Mouse (Mus musculus): ENCODE data around the gene Chaf1a. TPM values are rescaled to one million over a fixed set of nuclear protein-coding genes. Genes with fewer than 3 reads are reported as not detected.

The Chaf1a gene
- polyA plus RNA-seq, 1 experiment from 2014 or later: 26.8 TPM

- Histone ChIP-seq H3K4me1 (peaks cover 24% of the 10 kb centered on the region), H3K27me3 (no peaks in the 10 kb centered on the region), H3K9me3 (replicated peaks) (no peaks in the 10 kb centered on the region), H3K4me3 (no peak overlapping the region), H3K27ac (no peak overlapping the region), H3K9ac (no peak overlapping the region), H3K4me2 (replicated peaks) (no peak overlapping the region), H3K36me3 (peaks cover 36% of the 10 kb centered on the region)
- 77% methylated on average over 7 of the region's 7 CpGs for WGBS
- ATAC-seq (ENCODE audit: low FRiP score): no peak
Observed at GRCm38 (mm10) chr17:56032831-56033230, 7.4 kb upstream of the Chaf1a start.

GRCm38 (mm10) chr17:56034040-56034725, 6.1 kb upstream of the Chaf1a start:
- ATAC-seq (ENCODE audit: low FRiP score): no peak
- Histone ChIP-seq H3K27me3 (no peaks in the 10 kb centered on the region), H3K4me2 (replicated peaks) (peak overlapping the region; percentile 64; the same call in 1 of the 2 replicates), H3K9me3 (replicated peaks) (no peaks in the 10 kb centered on the region), H3K27ac (no peak overlapping the region), H3K4me1 (peaks cover 24% of the 10 kb centered on the region), H3K36me3 (peaks cover 26% of the 10 kb centered on the region), H3K4me3 (0 out of 2 replicates have a peak overlapping the region, but pooled peaks have one; percentile 57), H3K9ac (peak overlapping the region; percentile 77; the same call in 1 of the 2 replicates)
- WGBS: 94% methylated on average over 7 of the region's 7 CpGs

- Histone ChIP-seq H3K4me1 (peaks cover 24% of the 10 kb centered on the region), H3K27ac (no peak overlapping the region), H3K4me3 (peak overlapping the region; percentile 57), H3K27me3 (no peaks in the 10 kb centered on the region), H3K9ac (peak overlapping the region; percentile 77), H3K9me3 (replicated peaks) (no peaks in the 10 kb centered on the region), H3K4me2 (replicated peaks) (peak overlapping the region; percentile 64; the same call in 1 of the 2 replicates), H3K36me3 (peaks cover 23% of the 10 kb centered on the region)
- 89% methylated on average over 6 of the region's 6 CpGs for WGBS
- ATAC-seq (ENCODE audit: low FRiP score): no peak
Observed at GRCm38 (mm10) chr17:56034726-56035100, 5.5 kb upstream of the Chaf1a start.

GRCm38 (mm10) chr17:56035216-56035615, 5.0 kb upstream of the Chaf1a start:
- Histone ChIP-seq H3K4me3 (peak overlapping the region; percentile 57), H3K4me1 (peaks cover 24% of the 10 kb centered on the region), H3K4me2 (replicated peaks) (peak overlapping the region; percentile 64), H3K27me3 (no peaks in the 10 kb centered on the region), H3K9ac (peak overlapping the region; percentile 77), H3K27ac (0 out of 2 replicates have a peak overlapping the region, but pooled peaks have one; percentile 18), H3K9me3 (replicated peaks) (no peaks in the 10 kb centered on the region), H3K36me3 (peaks cover 19% of the 10 kb centered on the region)
- no peak for ATAC-seq (ENCODE audit: low FRiP score)
- WGBS: 87% methylated on average over 4 of the region's 4 CpGs

DNA sequence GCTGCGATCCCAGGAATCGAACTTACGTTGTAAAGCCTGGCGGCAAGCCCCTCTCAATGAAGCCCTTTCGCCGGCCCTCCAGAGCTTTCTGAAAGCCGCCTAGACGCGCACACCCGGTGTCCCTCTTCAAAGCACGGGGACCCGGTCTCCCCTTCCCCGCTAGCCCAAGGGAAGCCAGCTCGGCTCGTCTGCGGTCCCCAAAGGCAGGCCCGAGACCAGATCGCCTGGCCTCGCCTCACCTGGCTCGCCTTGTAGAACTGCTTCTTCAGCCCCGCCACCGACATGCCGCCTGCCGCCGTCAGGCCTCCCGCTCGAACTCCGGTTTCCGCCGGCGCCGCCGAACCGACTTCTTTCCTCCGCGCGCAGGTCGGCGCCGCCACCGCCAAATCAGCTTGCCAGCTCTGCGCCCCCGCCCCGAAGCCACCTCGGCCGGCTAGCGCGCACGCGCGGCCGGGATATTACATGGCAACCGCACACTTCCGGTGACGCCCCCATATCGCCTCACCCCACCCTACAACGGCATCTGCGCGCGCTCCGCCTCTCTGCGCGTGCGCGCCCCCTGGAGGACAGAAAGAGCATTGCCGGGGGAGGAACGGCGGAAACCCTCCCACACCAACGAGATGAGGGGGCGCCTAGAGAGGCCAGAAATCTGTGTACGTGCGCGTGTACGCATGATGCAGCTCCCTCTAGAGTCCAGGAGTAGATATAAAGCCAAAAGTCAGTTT, 3.9 kb upstream of the Chaf1a start, which contains the start of gene Sh3gl1:
TSS of gene Sh3gl1 (minus strand) at position 460 of the 725 bp plus-strand sequence.
- Histone ChIP-seq H3K27ac (peak within 1 kb of the TSS; percentile 87), H3K4me1 (peaks cover 33% of the 10 kb centered on the region), H3K4me2 (replicated peaks) (peak within 1 kb of the TSS; percentile 64), H3K36me3 (peaks cover 14% of the 10 kb centered on the region), H3K27me3 (no peaks in the 10 kb centered on the region), H3K9me3 (replicated peaks) (no peaks in the 10 kb centered on the region), H3K9ac (peak within 1 kb of the TSS; percentile 77), H3K4me3 (peak within 1 kb of the TSS; percentile 57)
- peak; percentile 92 for ATAC-seq (ENCODE audit: low FRiP score)
- WGBS: under 1% methylated on average over 73 of the region's 74 CpGs

GRCm38 (mm10) chr17:56036901-56037287, 3.3 kb upstream of the Chaf1a start:
- H3K4me1 ChIP-seq: peaks cover 37% of the 10 kb centered on the region
- H3K9me3 ChIP-seq (replicated peaks): no peaks in the 10 kb centered on the region
- 40% methylated on average over 13 of the region's 13 CpGs for WGBS
- no peak overlapping the region; the same call in 1 of the 2 replicates for H3K27ac ChIP-seq
- peaks cover 14% of the 10 kb centered on the region for H3K36me3 ChIP-seq
- H3K9ac ChIP-seq: 0 out of 2 replicates have a peak overlapping the region, but pooled peaks have one; percentile 28
- no peaks in the 10 kb centered on the region for H3K27me3 ChIP-seq
- ATAC-seq (ENCODE audit: low FRiP score): peak; percentile 41
- H3K4me3 ChIP-seq: peak overlapping the region; percentile 57; the same call in 1 of the 2 replicates
- H3K4me2 ChIP-seq (replicated peaks): peak overlapping the region; percentile 35

- Histone ChIP-seq H3K9ac (no peak overlapping the region), H3K27me3 (no peaks in the 10 kb centered on the region), H3K4me3 (no peak overlapping the region), H3K27ac (no peak overlapping the region), H3K36me3 (peaks cover 12% of the 10 kb centered on the region), H3K4me1 (peaks cover 31% of the 10 kb centered on the region), H3K9me3 (replicated peaks) (no peaks in the 10 kb centered on the region), H3K4me2 (replicated peaks) (no peak overlapping the region)
- 86% methylated on average over 8 of the region's 8 CpGs for WGBS
- no peak for ATAC-seq (ENCODE audit: low FRiP score)
Observed at GRCm38 (mm10) chr17:56038583-56039261, 1.5 kb upstream of the Chaf1a start.

- Histone ChIP-seq H3K27me3 (no peaks in the 10 kb centered on the region), H3K27ac (no peak overlapping the region), H3K9me3 (replicated peaks) (no peaks in the 10 kb centered on the region), H3K36me3 (peaks cover 10% of the 10 kb centered on the region), H3K4me2 (replicated peaks) (peak overlapping the region; percentile 78), H3K4me1 (peaks cover 30% of the 10 kb centered on the region), H3K4me3 (no peak overlapping the region), H3K9ac (no peak overlapping the region)
- 78% methylated on average over 4 of the region's 4 CpGs for WGBS
- no peak for ATAC-seq (ENCODE audit: low FRiP score)
Observed at GRCm38 (mm10) chr17:56039345-56039744, 894 bp upstream of the Chaf1a start.

- peaks cover 4% of the 10 kb centered on the region; the same call in 1 of the 2 replicates for H3K36me3 ChIP-seq
- peaks cover 16% of the 10 kb centered on the region for H3K4me1 ChIP-seq
- H3K4me2 ChIP-seq (replicated peaks): peak overlapping the region; percentile 78
- H3K27me3 ChIP-seq: no peaks in the 10 kb centered on the region
- H3K4me3 ChIP-seq: peak overlapping the region; percentile 61
- peak overlapping the region; percentile 59 for H3K9ac ChIP-seq
- H3K9me3 ChIP-seq (replicated peaks): no peaks in the 10 kb centered on the region
- H3K27ac ChIP-seq: no peak overlapping the region
- 4% methylated on average over 12 of the region's 12 CpGs for WGBS
- ATAC-seq (ENCODE audit: low FRiP score): no peak
Observed at GRCm38 (mm10) chr17:56040857-56041163, 571 bp downstream of the Chaf1a start.

DNA sequence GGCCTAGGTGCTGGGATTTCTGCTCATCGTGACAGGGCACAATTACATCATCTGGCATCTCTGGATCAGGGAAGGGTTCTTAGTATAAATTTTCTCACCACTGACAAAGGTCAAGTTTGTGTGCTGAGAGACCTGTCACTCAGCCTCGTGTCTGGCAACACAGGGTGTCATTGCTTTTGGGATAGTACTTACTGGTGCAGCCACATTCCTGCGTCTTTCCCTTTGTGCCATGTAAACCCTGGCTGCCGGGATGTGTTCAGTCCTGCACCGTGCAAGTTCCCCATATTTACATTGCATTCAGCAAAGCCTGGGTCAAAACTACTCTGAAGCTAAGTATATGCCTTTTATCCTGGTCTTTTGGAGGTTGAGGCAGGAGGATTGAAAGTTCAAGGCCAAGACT, 11.1 kb downstream of the Chaf1a start:
- 91% methylated on average over 5 of the region's 5 CpGs for WGBS
- H3K36me3 ChIP-seq: peaks cover 45% of the 10 kb centered on the region
- ATAC-seq (ENCODE audit: low FRiP score): no peak

GRCm38 (mm10) chr17:56054938-56055337, 14.7 kb downstream of the Chaf1a start:
- no peak overlapping the region for H3K4me3 ChIP-seq
- H3K36me3 ChIP-seq: peaks cover 51% of the 10 kb centered on the region
- no peak overlapping the region for H3K9ac ChIP-seq
- ATAC-seq (ENCODE audit: low FRiP score): no peak
- no peaks in the 10 kb centered on the region for H3K9me3 ChIP-seq (replicated peaks)
- no peak overlapping the region for H3K27ac ChIP-seq
- no peaks in the 10 kb centered on the region for H3K27me3 ChIP-seq
- no peaks in the 10 kb centered on the region for H3K4me1 ChIP-seq
- no peak overlapping the region for H3K4me2 ChIP-seq (replicated peaks)

More for the DNA sequence above, 11.1 kb downstream of the Chaf1a start:
- H3K4me1 ChIP-seq: no peaks in the 10 kb centered on the region
- H3K4me2 ChIP-seq (replicated peaks): no peak overlapping the region
- H3K9me3 ChIP-seq (replicated peaks): no peaks in the 10 kb centered on the region
- H3K4me3 ChIP-seq: no peak overlapping the region
- no peaks in the 10 kb centered on the region for H3K27me3 ChIP-seq
- H3K9ac ChIP-seq: no peak overlapping the region
- no peak overlapping the region for H3K27ac ChIP-seq

Data from hindbrain, embryonic 12.5 days (tissue).